Mouse (Mus musculus) ES-E14 (cell line): ENCODE measurements around the gene Axin2.

Source experiments
- CHD2 ChIP-seq: IDR thresholded peaks from 2 replicates; pipeline ENCODE4 v1.6.1; 2014; ENCODE audit warnings: mild to moderate bottlenecking, low read depth, low read length, inconsistent platforms
- HCFC1 ChIP-seq: IDR thresholded peaks from 2 replicates; pipeline ENCODE4 v1.6.1; 2012; ENCODE audit warnings: low read length, inconsistent platforms, borderline replicate concordance; ENCODE audit not compliant: insufficient read depth
- ZNF384 ChIP-seq: IDR thresholded peaks from 2 replicates; pipeline ENCODE4 v1.6.1; 2012; ENCODE audit warnings: low read depth, low read length, inconsistent platforms

- TF ChIP-seq ZNF384 (no peak), CHD2 (no peak), HCFC1 (no peak)
Measured at GRCm38 (mm10) chr11:108984711-108985419, 64.7 kb downstream of the Axin2 start.
